Mouse (Mus musculus): Measurements from ENCODE around the gene 4931414P19Rik. TPM values are rescaled to one million over a fixed set of nuclear protein-coding genes. Genes with fewer than 3 reads are reported as not detected.

4931414P19Rik gene
- polyA plus RNA-seq, 1 experiment, result 2.1 TPM

- H3K4me3 ChIP-seq (ENCODE audit: control insufficient read depth, low read depth, low read length), result no peak overlapping the region
- no peak overlapping the region for H3K27ac ChIP-seq (ENCODE audit: control insufficient read depth, insufficient read depth, low read depth, low read length)
- H3K36me3 ChIP-seq (ENCODE audit: control insufficient read depth, insufficient read depth, low read length), result no peaks in the 10 kb centered on the region
- peaks cover 6% of the 10 kb centered on the region for H3K4me1 ChIP-seq (ENCODE audit: control insufficient read depth, insufficient read depth, low read length)
- TF ChIP-seq POLR2A (IDR thresholded peaks at IDR 0.05; ENCODE audit: control insufficient read depth, low read depth, low read length) (no peak), CTCF (IDR thresholded peaks at IDR 0.05; ENCODE audit: control insufficient read depth, insufficient read depth, insufficient replicate concordance, low read depth, low read length) (no peak)
- no peaks in the 10 kb centered on the region for H3K27me3 ChIP-seq (ENCODE audit: control insufficient read depth, insufficient read depth, low read length)
These were observed 23.3 kb downstream of the 4931414P19Rik start for GRCm38 (mm10) chr14:54582536-54582935.

DNA sequence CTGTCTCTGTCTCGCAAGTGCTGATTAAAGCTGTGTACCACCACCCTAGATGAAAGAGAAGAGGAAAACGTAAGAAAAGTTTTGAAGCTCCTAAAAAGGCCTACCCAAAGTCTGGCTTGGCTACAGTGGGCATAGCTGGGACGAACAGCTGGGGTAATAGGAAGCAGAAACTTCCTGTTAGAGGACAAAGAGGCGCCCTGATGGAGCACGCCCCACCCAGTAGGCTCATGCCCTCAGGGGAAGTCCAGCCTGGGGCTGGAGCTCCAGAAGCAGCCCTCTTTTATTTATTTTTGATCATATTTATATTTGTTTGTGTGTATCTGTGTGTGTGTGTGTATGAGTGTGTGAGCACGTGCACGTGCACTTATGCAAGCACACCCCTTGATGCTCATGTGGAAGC lies 26.2 kb downstream of the 4931414P19Rik start:
- TF ChIP-seq POLR2A (IDR thresholded peaks at IDR 0.05; ENCODE audit: control insufficient read depth, low read depth, low read length), result no peak
- no peak for TF ChIP-seq CTCF (IDR thresholded peaks at IDR 0.05; ENCODE audit: control insufficient read depth, insufficient read depth, insufficient replicate concordance, low read depth, low read length)
- Histone ChIP-seq H3K4me1 (ENCODE audit: control insufficient read depth, insufficient read depth, low read length) (peaks cover 33% of the 10 kb centered on the region), H3K27ac (ENCODE audit: control insufficient read depth, insufficient read depth, low read depth, low read length) (no peak overlapping the region), H3K4me3 (ENCODE audit: control insufficient read depth, low read depth, low read length) (no peak overlapping the region), H3K27me3 (ENCODE audit: control insufficient read depth, insufficient read depth, low read length) (no peaks in the 10 kb centered on the region), H3K36me3 (ENCODE audit: control insufficient read depth, insufficient read depth, low read length) (no peaks in the 10 kb centered on the region)

DNA sequence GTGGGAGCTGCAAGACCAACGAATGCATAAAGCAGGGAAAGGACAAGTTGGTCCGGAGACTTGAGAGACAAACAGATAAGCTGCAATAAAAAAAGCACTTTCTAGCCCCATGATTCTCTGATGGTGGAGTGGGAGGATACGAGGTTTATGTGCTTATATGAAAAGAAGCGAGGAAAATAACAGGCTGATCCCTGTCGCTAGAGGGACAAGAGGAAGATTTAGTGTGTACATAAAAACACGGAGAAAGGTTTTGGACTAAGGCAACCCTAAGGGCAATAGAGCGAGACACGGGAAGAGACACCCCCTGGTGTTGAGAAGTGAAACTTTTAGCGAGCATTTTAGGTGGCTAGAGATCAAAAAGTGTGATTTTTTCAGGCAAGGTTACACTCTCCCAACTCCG lies 27.7 kb downstream of the 4931414P19Rik start:
- H3K4me3 ChIP-seq (ENCODE audit: control insufficient read depth, low read depth, low read length), result peak overlapping the region; percentile 89
- peak overlapping the region; percentile 93 for H3K27ac ChIP-seq (ENCODE audit: control insufficient read depth, insufficient read depth, low read depth, low read length)
- no peaks in the 10 kb centered on the region for H3K36me3 ChIP-seq (ENCODE audit: control insufficient read depth, insufficient read depth, low read length)
- no peaks in the 10 kb centered on the region for H3K27me3 ChIP-seq (ENCODE audit: control insufficient read depth, insufficient read depth, low read length)
- peaks cover 41% of the 10 kb centered on the region for H3K4me1 ChIP-seq (ENCODE audit: control insufficient read depth, insufficient read depth, low read length)
- TF ChIP-seq POLR2A (IDR thresholded peaks at IDR 0.05; ENCODE audit: control insufficient read depth, low read depth, low read length), result no peak

GRCm38 (mm10) chr14:54577089-54577982 lies 28.5 kb downstream of the 4931414P19Rik start, which contains the start of gene Ajuba:
Ajuba (minus strand) TSS chr14:54577558.
- Histone ChIP-seq H3K4me1 (ENCODE audit: control insufficient read depth, insufficient read depth, low read length) (peaks cover 44% of the 10 kb centered on the region), H3K4me3 (ENCODE audit: control insufficient read depth, low read depth, low read length) (peak within 1 kb of the TSS; percentile 89), H3K27ac (ENCODE audit: control insufficient read depth, insufficient read depth, low read depth, low read length) (peak within 1 kb of the TSS; percentile 93), H3K36me3 (ENCODE audit: control insufficient read depth, insufficient read depth, low read length) (no peaks in the 10 kb centered on the region), H3K27me3 (ENCODE audit: control insufficient read depth, insufficient read depth, low read length) (no peaks in the 10 kb centered on the region)
- TF ChIP-seq POLR2A (IDR thresholded peaks at IDR 0.05; ENCODE audit: control insufficient read depth, low read depth, low read length), result peak; percentile 46; the same call in 1 of the 2 replicates
- no peak for TF ChIP-seq CTCF (IDR thresholded peaks at IDR 0.05; ENCODE audit: control insufficient read depth, insufficient read depth, insufficient replicate concordance, low read depth, low read length)

DNA sequence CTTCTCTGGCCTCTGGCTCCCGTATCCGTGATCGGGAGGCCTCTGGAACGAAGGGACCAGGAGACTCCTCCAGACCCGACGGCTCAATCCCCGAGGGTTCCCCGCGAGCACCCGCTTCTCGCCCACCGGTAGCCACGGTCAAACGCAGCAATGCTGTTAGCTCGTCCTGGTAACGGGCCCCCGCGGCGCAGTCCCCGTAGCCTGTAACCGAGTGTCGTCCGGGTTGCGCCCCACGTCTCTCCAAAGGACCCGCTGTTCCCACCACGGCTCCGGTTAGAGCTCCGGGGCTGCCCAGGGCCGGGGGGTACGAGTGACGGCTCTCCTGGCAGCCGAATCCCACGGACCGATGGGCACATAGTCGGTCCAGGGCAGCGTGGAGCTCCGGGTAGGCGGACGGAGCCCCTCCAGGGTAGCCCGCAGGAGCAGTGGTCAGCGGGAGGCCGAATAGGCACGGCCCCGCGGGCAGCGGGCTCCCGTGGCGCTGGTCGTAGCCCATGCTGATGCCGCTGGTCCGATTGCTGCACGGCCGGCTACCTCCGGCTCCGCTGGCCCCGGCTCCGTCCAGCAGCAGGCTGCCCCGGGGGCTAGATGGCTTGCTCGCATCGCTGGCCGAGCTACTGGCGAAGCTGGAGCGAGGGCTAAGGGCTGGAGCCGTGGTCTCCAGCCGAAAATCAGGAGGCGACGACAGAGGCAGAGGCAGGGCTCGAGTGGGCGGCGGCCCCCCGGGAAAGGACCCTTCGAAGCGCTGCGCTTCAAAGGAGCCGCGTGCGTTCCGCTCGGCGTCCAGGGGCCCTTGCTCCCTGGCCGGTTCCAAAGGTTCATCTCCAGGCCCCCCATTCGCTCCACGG lies 29.3 kb downstream of the 4931414P19Rik start:
- peak overlapping the region; percentile 89 for H3K4me3 ChIP-seq (ENCODE audit: control insufficient read depth, low read depth, low read length)
- peaks cover 44% of the 10 kb centered on the region for H3K4me1 ChIP-seq (ENCODE audit: control insufficient read depth, insufficient read depth, low read length)
- TF ChIP-seq POLR2A (IDR thresholded peaks at IDR 0.05; ENCODE audit: control insufficient read depth, low read depth, low read length), result no peak
- no peak for TF ChIP-seq CTCF (IDR thresholded peaks at IDR 0.05; ENCODE audit: control insufficient read depth, insufficient read depth, insufficient replicate concordance, low read depth, low read length)
- no peaks in the 10 kb centered on the region for H3K36me3 ChIP-seq (ENCODE audit: control insufficient read depth, insufficient read depth, low read length)
- peak overlapping the region; percentile 74 for H3K27ac ChIP-seq (ENCODE audit: control insufficient read depth, insufficient read depth, low read depth, low read length)
- no peaks in the 10 kb centered on the region for H3K27me3 ChIP-seq (ENCODE audit: control insufficient read depth, insufficient read depth, low read length)

DNA sequence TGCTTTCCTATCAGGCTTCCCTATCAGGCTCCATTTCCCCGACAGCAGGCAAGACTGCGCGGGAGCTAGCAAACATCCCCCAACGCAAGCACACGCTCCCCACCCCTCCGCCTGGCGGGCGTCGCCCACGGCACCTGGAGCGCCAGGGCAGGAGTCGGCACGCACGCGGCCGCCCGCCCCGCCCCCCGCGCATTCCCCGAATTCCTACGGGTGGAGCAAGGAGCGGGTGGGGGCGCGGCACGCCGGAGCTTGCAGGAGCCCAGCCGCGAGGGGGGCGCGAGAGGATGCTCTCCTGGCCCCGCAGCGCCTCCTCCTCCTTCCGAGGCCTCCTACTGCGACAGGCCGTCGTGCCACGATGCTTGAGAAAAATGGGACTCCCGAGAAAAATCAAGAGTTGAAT lies 30.2 kb downstream of the 4931414P19Rik start:
- no peak for TF ChIP-seq CTCF (IDR thresholded peaks at IDR 0.05; ENCODE audit: control insufficient read depth, insufficient read depth, insufficient replicate concordance, low read depth, low read length)
- TF ChIP-seq POLR2A (IDR thresholded peaks at IDR 0.05; ENCODE audit: control insufficient read depth, low read depth, low read length), result no peak; the same call in 1 of the 2 replicates
- peaks cover 44% of the 10 kb centered on the region for H3K4me1 ChIP-seq (ENCODE audit: control insufficient read depth, insufficient read depth, low read length)
- peak overlapping the region; percentile 74 for H3K27ac ChIP-seq (ENCODE audit: control insufficient read depth, insufficient read depth, low read depth, low read length)

GRCm38 (mm10) chr14:54575031-54575430 lies 30.8 kb downstream of the 4931414P19Rik start:
- H3K27ac ChIP-seq (ENCODE audit: control insufficient read depth, insufficient read depth, low read depth, low read length), result peak overlapping the region; percentile 56
- peaks cover 44% of the 10 kb centered on the region for H3K4me1 ChIP-seq (ENCODE audit: control insufficient read depth, insufficient read depth, low read length)
- no peak for TF ChIP-seq CTCF (IDR thresholded peaks at IDR 0.05; ENCODE audit: control insufficient read depth, insufficient read depth, insufficient replicate concordance, low read depth, low read length)
- no peak for TF ChIP-seq POLR2A (IDR thresholded peaks at IDR 0.05; ENCODE audit: control insufficient read depth, low read depth, low read length)
- H3K27me3 ChIP-seq (ENCODE audit: control insufficient read depth, insufficient read depth, low read length), result no peaks in the 10 kb centered on the region
- no peaks in the 10 kb centered on the region for H3K36me3 ChIP-seq (ENCODE audit: control insufficient read depth, insufficient read depth, low read length)
- peak overlapping the region; percentile 89 for H3K4me3 ChIP-seq (ENCODE audit: control insufficient read depth, low read depth, low read length)

More for the DNA sequence above, 30.2 kb downstream of the 4931414P19Rik start:
- Histone ChIP-seq H3K27me3 (ENCODE audit: control insufficient read depth, insufficient read depth, low read length) (no peaks in the 10 kb centered on the region), H3K36me3 (ENCODE audit: control insufficient read depth, insufficient read depth, low read length) (no peaks in the 10 kb centered on the region), H3K4me3 (ENCODE audit: control insufficient read depth, low read depth, low read length) (peak overlapping the region; percentile 89)

Data from testis, adult 2 months (tissue).